Mouse (Mus musculus) ES-E14 (cell line): ENCODE measurements around the gene Gpr183.

Source experiments
- CHD2 ChIP-seq: IDR thresholded peaks from 2 replicates; pipeline ENCODE4 v1.6.1; 2014; ENCODE audit warnings: mild to moderate bottlenecking, low read depth, low read length, inconsistent platforms
- HCFC1 ChIP-seq: IDR thresholded peaks from 2 replicates; pipeline ENCODE4 v1.6.1; 2012; ENCODE audit warnings: low read length, inconsistent platforms, borderline replicate concordance; ENCODE audit not compliant: insufficient read depth
- MAFK ChIP-seq: IDR thresholded peaks from 2 replicates; pipeline ENCODE4 v1.6.1; 2014; ENCODE audit warnings: mild to moderate bottlenecking, low read depth, low read length, inconsistent platforms; ENCODE audit not compliant: insufficient read depth
- ZC3H11A ChIP-seq: IDR thresholded peaks from 2 replicates; pipeline ENCODE4 v1.6.1; 2012; ENCODE audit warnings: low read depth, mild to moderate bottlenecking, inconsistent platforms, low read length, borderline replicate concordance

GRCm38 (mm10) chr14:121918266-121918665, 46.7 kb downstream of the Gpr183 start:
- TF ChIP-seq MAFK = no peak
- TF ChIP-seq HCFC1 = no peak
- no peak for TF ChIP-seq CHD2
- TF ChIP-seq ZC3H11A = no peak
